Mouse (Mus musculus): ENCODE results near the gene Tcn2.

GRCm38 (mm10) chr11:3930019-3930418 lies 1.9 kb downstream of the Tcn2 start:
- no peak for TF ChIP-seq CTCF (IDR thresholded peaks at IDR 0.05; ENCODE audit: extremely low read depth, insufficient read depth, low read length)
- no peak for TF ChIP-seq POLR2A (IDR thresholded peaks at IDR 0.05; ENCODE audit: extremely low read depth, insufficient read depth, low read length)
